Mouse (Mus musculus) regulatory T cell (primary cell): ENCODE data around the gene Hpgd.

ENCODE experiments used
- in situ Hi-C: fragments of 300-600 bp; cut with MboI, MseI; formaldehyde crosslinking; loops from one replicate; pipeline ENCODE4 v1.15.1; 2025; ENCODE audit warnings: high pct_unique_total_duplicates

Gene Hpgd

DNA sequence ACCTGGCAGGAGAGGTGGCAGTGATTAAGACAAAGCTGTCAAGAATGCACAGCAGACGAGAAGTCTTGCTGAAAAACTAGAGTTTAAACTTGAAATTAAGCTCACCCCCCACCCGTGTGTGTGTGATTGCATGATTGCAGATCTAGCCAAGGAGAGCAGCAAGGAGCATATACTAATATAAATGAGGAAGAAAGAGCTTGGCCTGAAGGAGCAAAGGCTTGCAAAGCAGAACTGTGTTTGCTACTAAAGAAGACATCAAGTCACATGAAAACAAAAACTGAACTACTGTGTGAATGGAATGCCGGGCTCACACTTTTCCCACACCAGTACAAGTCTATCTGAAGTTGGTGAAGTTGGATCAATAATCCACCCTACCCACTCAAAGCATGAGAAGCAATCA lies 20.8 kb downstream of the Hpgd start:
- in situ Hi-C loops, result no loop called here

- in situ Hi-C loops, result no loop called here
Measured at GRCm38 (mm10) chr8:56323276-56323675, 28.9 kb downstream of the Hpgd start.

- in situ Hi-C loops, result no loop called here
Measured at GRCm38 (mm10) chr8:56327709-56328108, 33.3 kb downstream of the Hpgd start.

- in situ Hi-C loops, result no loop called here
Measured at GRCm38 (mm10) chr8:56328130-56328542, 33.8 kb downstream of the Hpgd start.

DNA sequence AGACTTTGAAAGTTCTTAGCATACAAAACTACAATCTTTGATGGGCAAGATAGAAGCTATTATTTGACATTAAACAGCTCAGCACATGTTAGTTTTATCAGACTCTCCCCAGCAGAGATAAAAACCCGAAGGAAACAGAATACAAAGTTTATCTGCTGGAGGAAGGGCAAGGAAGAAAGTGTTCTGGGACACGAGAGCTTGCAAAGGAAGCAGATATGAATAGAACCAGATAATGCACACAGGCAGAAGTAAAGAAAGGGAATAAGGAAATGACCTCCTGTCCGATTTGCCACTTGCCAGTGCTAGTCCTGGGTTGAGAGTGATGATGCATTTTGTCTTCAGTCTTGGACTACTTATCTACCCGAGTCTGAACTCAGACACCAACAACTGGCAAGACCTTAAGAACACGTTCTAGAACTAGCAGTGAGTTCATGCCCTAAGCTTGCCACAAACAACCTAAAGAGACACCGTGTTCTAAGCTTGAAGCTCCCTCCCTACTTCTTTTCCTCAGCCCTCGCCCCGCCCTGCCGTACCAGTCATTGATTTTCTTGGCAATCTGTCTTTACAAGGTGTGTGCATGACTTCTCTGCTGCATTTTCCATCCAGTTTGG lies 41.1 kb downstream of the Hpgd start:
- in situ Hi-C loops, result no loop called here

DNA sequence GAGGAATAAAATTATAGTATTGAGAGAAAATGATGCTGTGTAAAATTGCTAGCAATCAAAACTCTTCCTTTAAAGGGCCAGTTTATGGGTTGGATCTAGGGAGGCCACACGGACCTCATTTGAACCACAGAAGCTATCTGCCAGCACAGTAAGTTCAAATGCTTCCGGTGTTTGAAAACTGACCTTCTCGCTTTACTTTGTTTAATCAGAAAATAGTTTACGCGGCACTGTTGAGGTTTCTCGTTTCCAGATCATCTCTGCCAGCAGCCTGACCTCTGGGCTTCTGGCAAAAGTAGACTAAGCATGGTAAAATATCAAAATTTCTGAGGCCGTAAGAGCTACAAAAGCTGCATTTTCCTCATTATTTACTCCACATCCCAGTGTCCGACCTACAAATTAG lies 42.4 kb downstream of the Hpgd start:
- in situ Hi-C loops, result no loop called here

DNA sequence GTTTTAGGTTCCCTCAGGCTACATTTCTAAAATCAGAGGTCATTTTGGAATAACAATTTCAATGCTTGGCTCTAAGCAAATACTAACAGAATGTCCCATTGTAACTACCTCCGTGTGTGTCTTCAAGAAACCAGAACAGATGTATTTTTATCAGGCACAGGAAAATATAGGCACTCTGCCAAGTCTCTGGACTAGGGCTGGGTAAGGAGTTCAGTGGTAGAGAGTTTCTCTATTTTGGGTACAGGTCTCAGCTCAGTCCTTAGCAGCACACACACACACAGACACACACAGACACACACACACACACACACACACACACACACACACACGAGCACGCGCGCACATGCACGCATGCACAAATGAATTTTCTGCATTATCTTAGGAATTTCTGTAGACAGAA lies 49.1 kb downstream of the Hpgd start:
- in situ Hi-C loops, result no loop called here

- in situ Hi-C loops, result no loop called here
Measured at GRCm38 (mm10) chr8:56343940-56344339, 49.6 kb downstream of the Hpgd start.

DNA sequence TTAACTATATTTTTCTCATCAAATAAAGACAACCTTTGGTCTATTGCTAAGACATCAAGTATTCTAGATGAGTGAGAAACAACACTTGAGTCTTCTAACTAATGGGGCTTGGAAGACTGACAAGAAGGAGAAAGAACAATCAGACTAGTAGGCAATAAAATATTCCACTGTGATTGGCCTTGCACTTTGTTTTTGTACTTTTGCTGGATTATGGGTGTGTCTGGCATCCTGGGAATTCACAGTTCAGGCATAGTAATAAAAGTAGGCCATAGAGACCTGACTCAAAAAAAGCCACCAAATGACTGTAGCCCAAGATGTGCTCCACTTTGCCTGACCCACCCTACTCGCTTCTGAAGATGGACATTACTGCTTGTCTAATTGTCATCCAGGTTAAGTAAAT lies 50.0 kb downstream of the Hpgd start:
- in situ Hi-C loops, result no loop called here

GRCm38 (mm10) chr8:56345641-56346420 lies 51.4 kb downstream of the Hpgd start:
- in situ Hi-C loops, result no loop called here

GRCm38 (mm10) chr8:56363180-56363579 lies 68.8 kb downstream of the Hpgd start:
- in situ Hi-C loops, result no loop called here
